Mouse (Mus musculus) liver, embryonic 14.5 days (tissue): ENCODE results near the gene Dap.

ENCODE experiments used
- CTCF ChIP-seq: IDR thresholded peaks from 2 replicates; pipeline ENCODE4 v1.5.1; 2016; ENCODE audit warnings: antibody characterized with exemption, low read depth, control low read depth
- EP300 ChIP-seq: IDR thresholded peaks from 2 replicates; pipeline ENCODE4 v1.6.1; 2016; ENCODE audit warnings: antibody characterized with exemption, low read depth

DNA sequence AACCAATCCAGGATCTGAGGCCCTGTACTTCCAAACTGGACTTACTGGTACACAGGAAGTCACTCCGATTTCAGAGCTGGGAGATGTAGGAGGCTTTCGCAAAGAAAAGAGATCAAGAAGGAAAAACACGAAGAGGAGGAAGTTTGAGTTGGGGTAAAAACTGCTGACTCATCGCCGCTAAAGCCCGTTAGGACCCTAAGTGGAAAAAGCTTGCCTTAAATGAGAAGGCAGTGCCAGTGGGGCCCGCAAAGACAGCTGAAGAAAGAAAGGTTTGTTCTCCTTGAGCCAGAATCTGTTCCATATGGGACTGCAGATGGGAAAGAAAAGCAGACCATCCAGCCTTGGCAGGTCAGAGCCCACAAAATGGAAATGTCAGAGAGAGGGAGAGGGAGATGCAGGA is 24.8 kb downstream of the Dap start:
- TF ChIP-seq EP300, result no peak
- TF ChIP-seq CTCF, result no peak
